Mouse (Mus musculus): ENCODE results near the gene Vwf. TPM values are rescaled to one million over a fixed set of nuclear protein-coding genes. Genes with fewer than 3 reads are reported as not detected.

Gene Vwf
- total RNA-seq, 2 experiments from 2014 or later: 13.5 to 15.4 TPM

DNA sequence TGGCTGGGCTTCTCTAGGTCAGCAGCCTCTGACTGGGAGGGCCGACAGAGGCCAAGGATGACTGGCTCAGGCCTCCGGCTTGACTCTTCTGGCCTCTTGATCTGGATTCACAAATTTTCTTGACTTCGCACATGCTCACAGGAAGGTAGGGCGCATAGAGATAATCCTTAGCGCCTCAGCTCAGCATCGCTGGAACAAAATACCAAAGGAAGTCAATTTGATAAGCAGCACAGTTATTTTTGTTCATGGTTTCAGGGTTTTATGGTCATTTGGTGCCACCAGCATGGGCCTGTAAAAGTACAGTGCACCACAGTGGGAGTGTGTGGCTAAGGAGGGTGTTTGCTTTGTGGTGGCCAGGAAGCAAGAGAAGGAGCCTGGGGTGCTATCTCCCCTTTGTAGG, 37.1 kb downstream of the Vwf start:
- DNase-seq: no peak
- intact Hi-C loops (cut with DNase I): no loop called here

DNA sequence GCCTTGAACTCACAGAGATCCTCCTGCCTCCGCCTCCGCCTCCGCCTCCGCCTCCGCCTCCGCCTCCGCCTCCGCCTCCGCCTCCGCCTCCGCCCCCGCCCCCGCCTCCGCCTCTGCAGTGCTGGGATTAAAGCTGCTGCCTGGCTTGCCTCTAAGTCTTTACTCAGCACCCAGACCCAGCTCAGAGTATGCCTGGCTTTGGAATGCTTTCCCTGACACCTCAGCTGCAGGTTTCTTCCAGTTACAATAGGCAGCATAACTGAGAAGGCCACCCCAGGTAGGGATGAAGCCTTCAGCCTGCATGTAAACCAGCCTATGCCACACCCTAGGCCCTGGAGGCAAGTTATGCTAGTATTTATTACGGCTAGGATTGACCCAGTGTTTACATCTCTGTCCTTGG, 37.7 kb downstream of the Vwf start:
- intact Hi-C loops (cut with DNase I): no loop called here
- DNase-seq: no peak

DNA sequence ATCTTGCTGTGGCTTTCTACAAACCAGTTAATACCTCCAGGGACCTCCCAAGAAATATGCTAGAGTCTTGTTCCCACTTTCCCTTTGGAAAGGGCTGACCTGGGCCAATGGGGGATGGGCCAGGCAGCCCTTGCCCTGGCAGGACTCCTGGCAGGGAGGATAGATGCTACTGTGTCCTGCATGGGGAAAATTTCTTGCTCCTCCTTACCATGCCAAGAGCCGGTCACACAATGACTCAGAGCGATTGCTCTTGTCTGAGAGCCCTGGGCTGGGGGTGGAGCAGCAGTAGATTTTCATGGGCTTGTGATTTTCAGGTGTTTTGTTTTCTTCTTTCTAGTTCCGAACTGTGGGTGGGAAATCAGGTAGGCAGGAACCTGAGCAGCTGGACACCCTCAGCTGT, 39.0 kb downstream of the Vwf start:
- DNase-seq: no peak
- intact Hi-C loops (cut with DNase I): no loop called here

DNA sequence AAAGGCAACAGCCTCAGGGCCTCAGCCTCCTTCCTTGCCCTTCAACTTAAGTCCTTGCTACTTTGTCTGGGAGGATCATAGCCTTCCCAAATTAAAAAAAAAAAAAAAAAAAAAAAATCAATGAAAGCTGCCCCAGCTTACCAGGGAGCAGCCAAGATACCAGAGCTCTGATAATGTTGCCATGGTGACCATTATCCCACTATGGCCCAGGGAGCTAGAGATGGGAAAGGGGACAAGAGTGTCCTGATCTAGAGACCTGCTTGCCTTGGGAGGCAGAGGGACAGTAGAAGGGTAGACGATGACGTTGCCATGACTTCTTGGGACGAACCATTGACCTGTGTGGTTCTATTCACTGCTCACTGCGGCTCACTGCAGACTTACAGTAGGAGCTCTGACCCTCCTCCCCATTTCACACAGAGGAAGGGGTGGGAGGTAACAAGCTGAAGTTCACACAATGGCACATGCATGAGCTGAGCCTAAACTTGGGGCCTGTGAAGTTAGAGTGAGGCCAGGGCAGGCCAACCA, 39.5 kb downstream of the Vwf start:
- DNase-seq: no peak
- intact Hi-C loops (cut with DNase I): no loop called here

DNA sequence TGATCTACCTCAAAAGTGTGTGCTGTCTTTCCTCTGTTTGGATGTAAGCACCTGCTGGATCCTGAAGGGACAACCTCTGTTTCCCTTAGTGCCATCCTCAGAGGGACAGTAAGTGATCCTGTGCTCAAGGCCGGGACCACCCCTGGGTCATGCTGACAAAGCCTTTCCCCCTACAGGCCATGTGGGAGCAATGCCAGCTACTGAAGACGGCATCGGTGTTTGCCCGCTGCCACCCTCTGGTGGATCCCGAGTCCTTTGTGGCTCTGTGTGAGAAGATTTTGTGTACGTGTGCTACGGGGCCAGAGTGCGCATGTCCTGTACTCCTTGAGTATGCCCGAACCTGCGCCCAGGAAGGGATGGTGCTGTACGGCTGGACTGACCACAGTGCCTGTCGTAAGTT, 41.7 kb downstream of the Vwf start:
- no peak for DNase-seq
- intact Hi-C loops (cut with DNase I): loop anchor here (2.0 kb wide), 1 partner anchor 67 kb away; no protein-coding TSS in a partner anchor

DNA sequence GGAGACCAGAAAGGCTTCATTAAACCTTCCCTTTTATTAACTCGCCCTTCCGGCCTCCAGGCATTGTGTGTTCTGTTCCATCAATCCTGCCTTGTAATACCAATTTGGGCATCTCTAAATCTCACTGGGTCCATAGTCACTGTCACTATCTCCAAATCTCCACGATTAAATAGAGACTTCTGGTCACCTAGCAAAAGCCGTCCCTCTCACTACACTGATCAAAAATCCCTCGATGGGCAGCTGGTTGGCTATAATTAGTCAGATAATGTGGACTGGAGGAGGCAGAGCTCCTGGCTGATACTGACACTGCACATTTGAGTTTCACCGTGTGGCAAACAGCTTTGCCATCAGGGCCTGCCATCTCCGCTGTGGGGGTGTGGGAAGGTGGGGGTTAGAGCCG, 42.5 kb downstream of the Vwf start:
- DNase-seq: no peak
- intact Hi-C loops (cut with DNase I): loop anchor here (2.0 kb wide), 1 partner anchor 68 kb away; no protein-coding TSS in a partner anchor

DNA sequence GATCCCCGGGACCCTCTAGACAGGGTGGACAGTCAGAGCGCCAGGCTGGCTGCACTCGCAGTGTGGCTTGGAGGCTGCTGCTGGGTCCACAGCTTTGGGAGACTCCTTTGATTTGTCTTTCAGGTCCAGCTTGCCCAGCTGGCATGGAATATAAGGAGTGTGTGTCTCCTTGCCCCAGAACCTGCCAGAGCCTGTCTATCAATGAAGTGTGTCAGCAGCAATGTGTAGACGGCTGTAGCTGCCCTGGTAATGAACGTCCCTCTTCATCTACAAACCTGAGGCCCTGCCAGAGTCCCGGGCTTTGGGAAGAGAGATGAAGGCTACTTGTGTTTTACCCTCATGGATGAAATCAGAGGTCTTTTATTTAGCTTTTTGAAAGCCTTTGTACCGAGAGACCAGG, 43.5 kb downstream of the Vwf start:
- no peak for DNase-seq
- intact Hi-C loops (cut with DNase I): no loop called here

DNA sequence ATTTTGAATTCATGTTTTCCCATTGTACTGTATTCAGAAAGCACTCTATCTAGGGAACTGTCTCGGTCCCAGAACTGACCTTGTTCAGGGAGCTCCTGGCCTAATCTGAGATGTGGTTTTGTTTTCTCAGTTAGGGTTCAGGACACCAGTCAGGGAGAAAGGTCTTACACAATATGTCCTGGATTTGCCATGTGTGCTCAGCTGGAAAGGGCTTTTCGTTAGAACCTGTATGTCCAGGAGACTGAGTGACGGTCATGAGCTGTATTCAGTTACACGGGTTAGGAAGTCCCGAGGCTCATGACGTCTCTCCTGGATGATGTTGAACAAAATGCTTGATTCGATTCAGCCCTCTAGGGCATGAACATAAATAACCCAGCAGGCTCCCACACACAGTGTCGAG, 43.9 kb downstream of the Vwf start:
- DNase-seq: no peak
- intact Hi-C loops (cut with DNase I): no loop called here

DNA sequence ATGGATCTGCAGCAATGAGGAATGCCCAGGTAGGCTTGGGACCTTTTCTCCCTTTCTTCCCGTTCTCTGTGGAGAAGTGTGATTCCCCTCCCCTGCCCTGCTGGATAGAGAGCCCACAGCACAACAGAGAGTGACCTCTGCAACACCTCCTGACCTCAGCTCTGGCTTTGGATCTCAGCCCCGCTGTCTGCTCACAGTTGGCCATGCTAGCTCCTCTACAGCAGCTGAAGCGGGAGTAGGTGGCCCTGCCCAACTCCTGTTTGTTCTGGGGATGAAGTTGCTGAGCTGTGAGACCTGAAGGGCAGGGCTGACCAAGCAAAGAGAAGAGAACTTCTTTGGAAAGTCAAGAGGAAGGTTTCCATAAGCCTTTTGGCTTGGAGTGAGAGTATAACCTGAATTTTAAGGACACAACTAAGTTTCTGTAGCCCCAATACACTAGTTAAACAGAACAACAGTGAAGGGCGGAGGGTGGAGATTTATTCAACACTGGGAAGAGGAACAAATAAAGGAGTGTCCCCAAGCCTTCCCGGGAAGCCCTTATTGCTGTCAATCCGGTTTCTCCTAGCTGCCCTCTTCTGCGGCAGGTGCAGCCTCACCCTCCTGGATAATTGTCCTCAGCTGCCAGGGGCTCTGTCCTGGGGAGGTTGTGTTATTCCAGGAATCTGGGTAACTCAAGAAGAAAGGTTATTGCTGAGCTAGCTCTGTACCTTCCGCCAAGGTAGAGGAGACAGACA, 45.2 kb downstream of the Vwf start:
- intact Hi-C loops (cut with DNase I): no loop called here
- DNase-seq: no peak

DNA sequence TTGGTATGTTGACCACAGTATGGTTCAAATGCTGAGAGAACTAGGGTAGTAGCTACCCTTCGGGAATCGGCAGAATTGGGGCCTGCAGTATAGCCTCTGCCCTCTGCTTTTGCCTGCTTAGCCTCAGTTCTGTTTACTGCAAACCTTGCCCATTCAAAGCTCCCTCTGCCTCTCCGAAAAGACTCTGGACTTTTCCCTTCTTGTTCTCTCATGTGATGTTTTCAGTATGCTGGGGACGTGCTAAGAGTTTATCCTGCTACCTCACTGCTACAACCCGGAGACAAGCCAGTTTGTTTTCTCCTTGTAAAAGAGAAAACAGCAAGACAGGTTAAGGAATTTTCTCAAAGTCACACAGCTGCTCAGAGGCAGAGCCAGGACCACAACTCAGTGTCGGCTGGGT, 46.0 kb downstream of the Vwf start:
- intact Hi-C loops (cut with DNase I): no loop called here
- no peak for DNase-seq

DNA sequence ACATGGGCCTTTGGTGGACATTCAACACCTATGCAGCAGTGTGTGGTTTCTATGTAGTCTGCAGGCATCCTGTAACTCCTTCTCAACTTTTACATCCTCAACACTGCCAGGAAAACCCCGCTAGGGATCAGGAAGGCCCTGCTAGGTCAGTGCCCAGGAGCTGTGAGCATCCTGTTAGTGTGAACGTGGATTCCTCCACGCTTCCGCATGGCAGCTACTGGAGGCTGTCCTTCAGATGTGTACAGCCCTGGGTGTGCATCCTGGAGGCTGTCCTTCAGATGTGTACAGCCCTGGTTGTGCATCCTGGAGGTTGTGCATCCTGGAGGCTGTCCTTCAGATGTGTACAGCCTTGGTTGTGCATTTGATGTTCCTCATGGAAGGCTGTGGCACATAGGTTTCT, 47.7 kb downstream of the Vwf start:
- intact Hi-C loops (cut with DNase I): no loop called here
- DNase-seq: no peak

DNA sequence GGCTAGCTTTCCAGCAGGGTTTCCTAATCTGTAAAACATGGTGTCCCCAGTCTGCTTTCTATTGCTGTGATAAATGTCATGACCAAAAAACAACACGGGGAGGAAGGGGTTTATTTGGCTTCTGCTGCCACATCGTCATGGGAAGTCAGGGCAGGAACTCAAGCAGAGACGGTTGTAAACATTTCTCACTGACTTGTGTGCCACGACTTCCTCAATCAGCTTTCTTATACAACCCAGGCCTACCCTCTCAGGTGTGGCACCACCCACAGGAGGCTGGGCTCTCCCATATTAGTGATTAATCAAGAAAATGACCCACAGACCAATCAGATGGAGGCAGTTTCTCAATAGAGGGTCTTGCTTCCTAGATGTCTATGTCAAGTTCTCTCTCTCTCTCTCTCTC, 48.3 kb downstream of the Vwf start:
- no peak for DNase-seq
- intact Hi-C loops (cut with DNase I): no loop called here

DNA sequence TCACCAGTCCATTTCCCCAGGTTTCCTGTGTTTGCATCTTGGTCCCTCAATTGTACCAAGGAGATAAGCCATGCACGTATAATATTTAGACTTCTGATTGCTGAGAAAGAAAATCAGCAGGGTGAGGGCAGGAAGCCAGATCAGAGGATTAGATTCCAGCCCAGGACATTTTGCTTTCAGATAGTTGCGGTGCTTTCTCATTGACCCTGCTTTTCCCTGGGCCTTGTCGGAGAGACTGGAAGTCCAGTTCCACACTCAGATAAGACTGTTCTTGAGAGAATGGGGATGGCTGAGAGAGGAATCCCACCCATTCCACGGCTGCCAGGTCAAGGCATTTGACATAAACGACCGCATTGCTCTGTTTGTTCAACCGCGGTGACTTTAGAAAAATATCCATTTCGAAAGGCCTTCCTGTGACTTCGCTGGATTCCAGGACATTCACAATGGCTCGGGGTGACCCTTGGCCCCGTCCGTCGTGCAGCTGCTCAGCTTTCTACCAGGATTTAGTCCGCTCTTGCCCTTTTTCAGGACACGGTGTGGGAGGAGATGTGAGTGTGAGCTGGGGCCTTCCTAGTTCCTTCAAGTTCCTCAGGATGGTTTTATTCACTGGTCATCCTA, 50.2 kb downstream of the Vwf start:
- intact Hi-C loops (cut with DNase I): no loop called here
- DNase-seq: no peak

DNA sequence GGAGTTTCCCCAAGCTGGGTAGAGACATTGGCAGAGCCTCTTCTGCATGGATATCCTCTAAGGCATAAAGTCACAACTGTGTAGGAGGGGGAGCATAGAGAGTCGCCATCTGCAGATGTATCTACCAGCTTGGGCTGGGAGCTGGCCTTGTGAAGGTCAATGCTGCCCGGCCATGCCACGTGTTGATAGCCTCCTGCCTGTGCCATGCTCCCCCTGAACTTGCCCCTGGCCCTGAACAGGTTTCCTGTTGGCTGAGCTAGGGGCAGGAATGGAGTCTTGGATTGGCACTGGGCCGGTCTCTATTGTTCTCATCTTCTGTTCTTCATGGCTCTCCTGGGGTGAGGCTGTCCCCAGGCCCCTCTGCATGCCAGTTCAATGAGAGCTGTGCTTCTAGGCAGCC, 51.1 kb downstream of the Vwf start:
- no peak for DNase-seq
- intact Hi-C loops (cut with DNase I): no loop called here

DNA sequence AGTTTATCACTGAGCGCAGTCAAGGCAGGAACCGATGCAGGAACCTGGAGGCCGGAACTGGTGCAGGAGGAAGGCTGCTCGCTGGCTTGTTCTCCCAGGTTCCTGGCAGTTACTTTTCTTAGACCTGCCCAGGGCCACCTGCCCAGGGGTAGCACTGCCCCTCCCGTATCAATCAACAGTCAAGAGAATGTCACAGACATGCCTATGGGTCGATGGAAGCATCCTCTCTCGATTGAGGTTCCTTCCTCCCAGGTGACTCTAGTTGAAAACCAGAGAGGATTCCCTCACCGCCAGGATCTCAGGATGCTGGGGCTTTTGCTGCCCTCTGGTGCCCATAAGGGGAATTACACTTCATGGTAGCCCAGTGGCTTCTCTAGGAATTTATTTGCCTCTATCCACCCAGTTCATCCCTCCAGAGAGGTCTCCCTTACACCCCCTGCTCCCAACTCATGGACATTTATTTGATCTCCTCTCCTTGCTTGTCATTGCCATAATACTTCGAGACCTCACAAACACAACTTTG, 53.5 kb downstream of the Vwf start:
- intact Hi-C loops (cut with DNase I): loop anchor here (5.0 kb wide), 2 partner anchors 73 to 103 kb away; no protein-coding TSS in a partner anchor
- DNase-seq: peak; percentile 53 to 61

DNA sequence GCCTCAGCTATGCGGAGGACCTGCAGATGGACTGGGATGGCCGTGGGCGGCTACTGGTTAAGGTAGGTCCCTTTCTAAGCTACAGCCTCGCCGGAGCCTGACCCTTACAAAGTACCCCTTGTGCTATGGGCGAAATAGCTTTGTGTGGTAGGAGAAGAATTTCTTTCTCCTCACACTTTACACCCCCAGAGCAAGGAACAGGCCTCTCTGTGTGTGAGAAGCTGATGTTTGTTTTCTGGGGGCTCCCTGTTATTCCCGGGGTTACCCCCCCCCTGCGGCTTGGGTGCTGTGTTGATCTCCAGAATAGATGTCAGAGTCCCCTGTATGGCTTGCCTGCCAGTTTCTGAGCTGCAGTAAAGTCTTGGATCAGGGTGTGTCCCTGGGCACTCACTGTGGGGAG, 54.1 kb downstream of the Vwf start:
- DNase-seq: no peak
- intact Hi-C loops (cut with DNase I): loop anchor here (5.0 kb wide), 2 partner anchors 73 to 103 kb away; no protein-coding TSS in a partner anchor

DNA sequence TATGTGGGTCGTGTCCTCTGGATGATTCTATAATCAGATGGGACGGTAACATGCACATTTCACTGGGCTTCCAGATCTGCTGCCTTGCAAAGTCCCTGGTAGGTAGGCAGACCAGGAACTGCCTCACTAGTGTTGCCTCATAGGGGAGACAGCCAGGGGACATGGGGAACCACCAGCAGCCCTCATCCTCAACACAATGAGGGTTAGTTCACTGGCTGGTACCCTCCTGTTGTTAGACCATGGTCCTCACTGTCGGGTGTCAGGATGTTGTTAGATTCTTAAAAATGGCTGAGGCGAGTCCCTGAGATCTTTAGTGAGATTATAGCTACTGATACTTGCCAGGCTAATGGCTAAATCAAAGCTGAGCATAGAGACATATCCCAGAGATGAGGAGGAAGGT, 54.6 kb downstream of the Vwf start:
- intact Hi-C loops (cut with DNase I): loop anchor here (5.0 kb wide), 2 partner anchors 74 to 104 kb away; no protein-coding TSS in a partner anchor
- no peak for DNase-seq

DNA sequence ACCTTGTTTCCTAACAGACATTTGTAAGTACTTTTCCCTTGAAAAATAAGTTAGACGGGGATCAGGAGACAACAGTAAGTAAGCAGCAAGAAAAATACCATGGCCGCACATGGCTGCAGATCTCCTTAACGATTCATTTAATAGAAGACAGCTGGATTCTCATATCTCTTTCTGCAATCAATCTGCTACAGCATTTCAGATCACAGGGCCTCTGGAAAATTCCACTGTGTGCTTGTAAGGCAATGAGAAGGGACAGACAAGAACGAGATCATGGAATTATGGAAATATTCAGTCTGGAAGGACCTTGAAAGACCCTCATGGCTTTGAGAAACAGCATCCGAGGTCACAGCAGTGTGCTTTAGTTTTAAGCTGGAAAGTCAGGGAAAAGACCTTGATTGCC, 55.2 kb downstream of the Vwf start:
- no peak for DNase-seq
- intact Hi-C loops (cut with DNase I): loop anchor here (5.0 kb wide), 2 partner anchors 74 to 104 kb away; no protein-coding TSS in a partner anchor

DNA sequence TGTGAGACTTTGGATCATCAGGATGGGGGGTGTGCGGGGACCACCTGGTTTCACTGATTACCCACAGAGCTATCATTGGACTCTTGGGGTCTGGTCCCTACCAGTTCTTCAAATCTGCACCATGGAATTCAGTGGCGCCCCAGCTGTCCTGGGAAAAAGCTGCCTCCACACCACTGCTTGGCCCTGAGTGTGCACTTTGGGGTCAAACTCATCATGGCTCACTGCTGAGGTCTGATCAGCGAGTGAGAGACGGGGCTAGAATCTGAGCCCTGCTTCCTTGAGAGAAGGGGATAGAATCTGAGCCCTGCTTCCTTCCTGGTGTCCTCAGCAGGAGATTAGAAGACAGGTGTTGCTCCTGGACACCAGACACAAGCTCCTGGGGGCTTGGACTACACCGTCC, 55.8 kb downstream of the Vwf start:
- intact Hi-C loops (cut with DNase I): loop anchor here (5.0 kb wide), 2 partner anchors 75 to 105 kb away; no protein-coding TSS in a partner anchor
- DNase-seq: no peak

DNA sequence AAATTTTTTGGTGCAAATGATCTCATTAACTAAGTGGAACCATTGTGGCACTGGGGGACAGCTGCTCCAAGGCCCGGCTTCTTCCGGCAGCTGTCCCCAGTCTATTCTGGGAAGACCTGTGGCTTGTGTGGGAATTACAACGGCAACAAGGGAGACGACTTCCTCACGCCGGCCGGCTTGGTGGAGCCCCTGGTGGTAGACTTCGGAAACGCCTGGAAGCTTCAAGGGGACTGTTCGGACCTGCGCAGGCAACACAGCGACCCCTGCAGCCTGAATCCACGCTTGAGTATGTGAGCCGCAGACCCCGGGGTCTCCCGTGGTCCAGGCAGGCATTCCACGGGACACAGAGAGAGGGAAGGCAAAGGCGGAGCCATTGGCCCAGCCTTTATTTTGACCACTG, 56.7 kb downstream of the Vwf start:
- intact Hi-C loops (cut with DNase I): loop anchor here (5.0 kb wide), 2 partner anchors 76 to 106 kb away; no protein-coding TSS in a partner anchor
- peak; percentile 77 for DNase-seq

DNA sequence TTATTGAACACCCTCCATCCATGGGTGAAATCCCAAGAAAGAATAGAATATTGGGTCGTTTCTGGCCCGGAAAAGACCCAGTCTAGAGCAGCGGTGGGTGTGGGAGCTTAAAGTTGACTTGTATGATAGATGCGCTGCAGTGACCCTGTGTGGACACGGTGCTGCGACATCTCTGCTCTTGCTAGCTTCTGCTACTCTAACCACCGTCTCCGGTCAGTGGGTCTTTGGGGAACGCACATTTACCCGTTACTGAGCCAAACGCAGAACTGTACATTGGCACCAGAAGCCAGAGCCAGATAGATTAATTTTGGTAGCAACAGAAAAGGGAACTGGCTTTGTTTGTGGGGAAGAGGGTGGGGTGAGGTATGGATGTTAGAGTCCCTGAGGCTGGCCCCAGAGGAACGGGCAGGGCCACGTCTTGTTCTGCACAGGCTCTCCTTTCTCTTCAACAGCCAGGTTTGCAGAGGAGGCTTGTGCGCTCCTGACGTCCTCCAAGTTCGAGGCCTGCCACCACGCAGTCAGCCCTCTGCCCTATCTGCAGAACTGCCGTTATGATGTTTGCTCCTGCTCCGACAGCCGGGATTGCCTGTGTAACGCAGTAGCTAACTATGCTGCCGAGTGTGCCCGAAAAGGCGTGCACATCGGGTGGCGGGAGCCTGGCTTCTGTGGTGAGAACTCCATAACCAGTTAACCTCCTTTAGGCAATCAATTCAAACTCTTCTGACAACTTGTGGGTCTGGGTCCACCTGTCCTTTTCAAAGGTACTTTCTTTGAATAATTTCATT, 57.3 kb downstream of the Vwf start:
- intact Hi-C loops (cut with DNase I): loop anchor here (2.0 to 5.0 kb wide), 3 partner anchors 77 to 185 kb away; no protein-coding TSS in a partner anchor
- DNase-seq: no peak
